Mouse (Mus musculus) retina, postnatal 1 day (tissue): ENCODE results near the gene Slc22a4.
"Not testable (repeated sequence)": the region's sequence is repeated elsewhere in the genome, so short reads cannot be mapped to it uniquely, and the experiment has no call there.

Source experiments
- DNase-seq: peaks from one replicate; pipeline ENCODE4 v3.0.0-alpha.2; 2012

The Slc22a4 gene

DNA sequence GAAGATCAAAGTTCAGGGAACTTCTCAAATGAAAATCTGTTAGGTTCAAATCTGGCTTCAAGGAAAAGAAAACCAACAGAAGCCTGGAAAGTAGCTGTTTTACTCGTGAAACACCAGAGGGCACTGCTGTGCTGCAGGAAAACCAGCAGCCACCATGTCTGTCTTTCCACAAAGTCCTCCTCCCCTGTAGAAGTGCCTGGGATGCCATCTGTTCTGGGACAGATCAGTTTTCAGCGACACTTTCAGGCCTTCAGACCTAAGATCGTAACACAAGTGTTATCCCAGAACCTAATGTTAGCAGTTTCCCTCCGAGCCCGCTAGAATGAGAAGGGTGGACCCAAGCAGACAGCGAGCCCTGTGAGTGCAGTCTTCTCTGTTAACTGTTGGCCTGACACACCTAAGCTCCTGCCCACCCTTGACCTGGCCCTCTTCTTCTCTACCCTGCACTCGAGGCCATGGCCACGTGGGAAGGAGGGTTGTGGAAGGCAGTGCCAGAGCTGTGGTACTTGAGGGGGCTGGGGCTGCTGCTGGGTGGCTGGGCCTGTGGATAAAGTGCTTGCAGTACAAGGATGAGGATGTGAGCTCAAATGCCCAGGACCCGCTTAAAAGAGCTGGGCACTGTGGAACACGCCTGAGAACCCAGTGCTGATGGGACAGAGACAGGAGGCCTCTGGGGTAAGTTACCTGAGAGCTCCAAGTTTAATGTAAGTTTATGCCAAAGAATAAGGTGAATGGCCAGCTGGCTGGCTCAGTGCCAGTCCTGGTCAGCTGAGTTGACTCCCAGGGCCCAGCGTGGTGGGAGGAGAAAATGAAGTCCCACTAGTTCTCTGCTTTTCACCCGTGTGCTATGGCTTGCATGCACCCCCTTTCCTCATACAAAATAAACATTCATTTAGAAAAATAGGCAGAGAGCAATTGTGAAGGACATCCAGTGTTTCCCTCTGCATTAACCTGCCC, 24.9 kb downstream of the Slc22a4 start:
- peak; percentile 85 for DNase-seq

DNA sequence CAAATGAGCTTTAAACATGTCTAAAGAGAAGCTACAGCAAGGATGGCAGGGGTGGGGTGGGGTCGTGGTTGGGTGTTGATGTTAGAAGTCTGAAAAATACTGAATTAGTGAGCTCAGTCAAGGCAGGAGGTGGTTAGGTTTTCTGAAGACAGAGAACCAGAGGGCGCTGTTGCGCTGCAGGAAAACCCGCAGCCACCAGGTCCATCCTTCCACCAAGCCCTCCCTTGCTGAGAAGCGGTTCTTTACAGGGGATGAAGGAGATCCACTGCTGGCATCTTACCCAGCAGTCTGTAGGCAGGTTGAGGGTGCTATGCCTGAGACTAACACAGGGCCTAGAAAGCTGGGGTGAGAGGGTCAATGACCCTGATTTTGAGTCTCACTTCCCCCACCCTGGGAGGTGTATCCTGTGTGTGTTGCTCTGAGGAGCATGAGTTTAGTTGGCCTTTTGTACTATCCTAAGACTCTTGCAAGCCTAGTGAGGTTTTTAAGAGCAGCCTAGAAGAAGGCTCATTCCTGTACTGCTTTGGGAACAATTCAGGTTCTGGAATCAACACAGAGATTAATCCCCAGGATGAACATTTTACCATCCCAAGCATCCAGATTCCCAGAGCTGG, 25.6 kb downstream of the Slc22a4 start:
- peak; percentile 66 for DNase-seq

DNA sequence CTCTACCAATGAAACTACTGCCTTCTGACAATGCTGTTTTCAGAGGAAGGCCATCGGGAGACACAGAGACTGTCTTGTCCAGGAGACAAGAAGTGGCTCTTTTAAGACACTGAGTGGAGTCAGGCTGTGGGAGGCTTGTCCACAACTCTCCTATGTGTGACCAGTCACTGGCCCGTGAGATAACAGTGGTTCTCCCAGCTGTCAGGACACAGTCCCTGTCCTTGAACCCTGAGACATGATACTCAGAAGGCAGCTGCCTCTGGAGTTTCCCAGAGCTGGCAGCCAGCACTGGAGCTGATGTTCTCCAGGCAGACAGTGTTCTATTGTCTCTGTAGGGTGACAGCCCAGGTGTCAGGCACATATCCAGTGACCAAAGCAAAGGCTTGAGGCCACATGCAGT, 30.2 kb downstream of the Slc22a4 start:
- DNase-seq, result no peak

DNA sequence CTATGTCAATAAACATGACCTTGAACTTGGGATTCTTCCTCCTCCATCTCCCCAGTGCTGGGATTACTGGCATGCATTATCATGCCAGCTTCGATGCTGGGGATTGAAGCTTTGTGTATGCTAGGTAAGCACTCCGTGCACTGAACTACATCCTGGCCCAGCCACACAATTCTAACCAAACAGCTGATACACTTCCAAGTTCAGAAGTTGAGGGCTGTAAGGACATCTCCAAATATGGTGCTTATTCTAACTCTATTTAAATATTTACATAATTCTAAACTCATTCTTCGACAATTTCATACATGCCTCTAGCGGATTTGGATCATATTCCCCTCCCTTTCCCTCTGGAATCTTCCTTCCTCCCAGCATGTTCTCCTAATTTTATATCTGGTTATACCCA, 35.6 kb downstream of the Slc22a4 start:
- DNase-seq, result no peak

DNA sequence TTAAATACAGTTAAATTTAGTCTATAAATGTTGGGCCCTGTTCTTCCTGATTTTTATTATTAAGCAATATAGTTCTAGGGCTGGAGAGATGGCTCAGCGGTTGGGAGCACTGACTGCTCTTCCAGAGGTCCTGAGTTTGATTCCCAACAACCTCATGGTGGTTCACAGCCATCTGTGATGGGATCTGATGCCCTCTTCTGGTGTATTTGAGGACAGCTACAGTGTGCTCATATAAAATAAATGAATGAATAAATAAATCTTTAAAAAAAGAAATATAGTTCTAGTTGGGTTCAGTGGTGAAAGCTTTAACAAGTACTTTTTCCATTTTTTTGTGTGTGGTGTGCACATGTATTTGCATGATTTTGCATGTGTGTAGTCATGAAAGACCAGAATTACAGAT, 38.7 kb downstream of the Slc22a4 start:
- no peak for DNase-seq

DNA sequence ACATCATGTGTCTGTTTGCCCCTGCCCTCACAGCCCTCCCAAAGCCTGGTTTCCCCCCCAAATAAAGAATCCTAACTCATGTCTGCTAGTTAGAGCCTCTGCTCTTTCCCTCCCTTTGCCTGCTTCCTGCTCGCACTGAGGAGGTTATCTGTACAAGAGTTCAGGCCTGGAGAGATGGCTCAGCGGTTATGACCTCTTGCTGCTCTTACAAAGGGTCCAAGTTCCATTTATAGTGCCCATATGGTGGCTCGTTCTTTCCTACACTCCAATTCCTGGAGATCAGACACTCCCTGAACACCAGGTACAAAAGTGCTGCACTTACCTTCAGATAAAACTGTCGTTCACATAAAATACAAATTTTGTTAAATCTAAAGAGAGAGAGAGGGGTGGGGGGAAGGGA, 39.8 kb downstream of the Slc22a4 start:
- DNase-seq, result no peak

DNA sequence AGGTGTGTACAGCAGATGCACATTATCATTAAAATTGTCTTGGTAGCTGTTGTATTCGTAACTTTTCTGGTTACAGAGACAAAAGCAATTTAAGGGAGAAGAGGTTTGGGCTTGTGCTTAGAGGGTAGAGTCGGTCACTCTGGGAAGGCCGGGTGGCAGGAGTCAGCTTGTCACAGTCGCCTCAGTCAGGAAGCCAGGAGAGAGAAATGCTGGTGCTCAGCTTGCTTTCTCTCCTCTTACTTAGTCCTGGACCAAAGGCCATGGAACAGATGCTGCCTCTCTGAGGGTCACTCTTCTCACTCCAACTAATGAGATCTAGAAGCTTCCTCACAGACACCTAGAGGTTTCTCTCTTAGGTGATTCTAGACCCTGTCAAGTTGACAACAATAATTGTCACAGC, 46.5 kb downstream of the Slc22a4 start:
- DNase-seq, result no peak

DNA sequence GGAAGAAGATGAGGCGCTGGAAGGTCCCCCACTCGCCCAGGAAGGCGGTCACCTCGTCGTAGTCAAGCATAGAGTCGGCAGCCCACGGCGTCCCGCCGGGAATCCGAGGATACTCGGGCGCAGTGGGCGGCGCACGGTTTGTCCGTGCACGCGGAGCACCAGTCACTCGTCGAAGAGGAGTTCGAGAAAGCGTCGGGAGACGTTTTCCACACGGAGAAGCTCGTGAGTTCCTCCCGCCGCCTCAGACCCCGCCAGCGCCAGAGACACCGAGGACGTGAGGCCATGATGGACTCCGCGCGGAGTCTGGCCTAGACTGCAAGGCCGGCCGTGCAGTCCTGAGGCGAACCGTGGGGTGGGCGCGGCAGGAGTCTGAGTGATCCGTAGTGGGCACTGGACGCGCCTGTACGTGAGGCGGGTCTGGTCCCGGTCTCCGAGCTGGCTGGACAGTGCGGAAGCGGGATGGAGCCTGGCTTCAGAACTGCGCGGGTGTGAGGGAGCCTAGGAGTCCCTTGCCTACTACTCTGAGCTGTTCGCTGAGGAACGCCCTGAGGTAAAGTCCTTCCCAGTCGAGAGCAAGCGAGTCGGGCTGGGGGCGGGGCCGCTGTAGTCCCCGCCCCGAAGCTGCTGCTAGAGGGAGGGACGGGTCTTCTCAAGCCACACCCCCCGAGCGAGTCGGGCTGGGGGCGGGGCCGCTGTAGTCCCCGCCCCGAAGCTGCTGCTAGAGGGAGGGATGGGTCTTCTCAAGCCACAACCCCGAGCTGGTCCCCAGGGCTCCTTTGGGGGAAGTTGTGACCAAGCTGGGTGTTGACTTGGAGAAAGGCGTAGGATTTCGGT, 47.9 kb downstream of the Slc22a4 start, which contains the start of gene Slc22a21:
Gene Slc22a21 (minus strand): TSS at position 545 of the 834 bp plus-strand sequence.
- peak; percentile 88 for DNase-seq

DNA sequence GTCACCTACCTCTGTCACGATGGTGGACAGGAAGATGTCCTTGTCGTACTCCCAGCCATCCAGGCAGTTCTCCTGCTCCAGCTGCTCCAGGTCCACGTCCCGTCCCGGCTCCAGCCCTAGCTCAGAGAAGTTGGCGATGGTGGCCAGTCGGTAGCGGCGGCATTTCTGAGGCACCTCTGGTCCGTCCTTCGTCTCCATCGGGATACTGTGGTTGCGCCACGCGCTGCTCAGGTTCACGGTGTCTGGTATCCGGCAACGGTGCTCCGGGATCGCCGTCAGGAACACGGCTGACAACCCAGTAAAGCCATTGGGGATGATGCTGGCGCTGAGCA, 48.5 kb downstream of the Slc22a4 start:
- DNase-seq, result peak; percentile 20

DNA sequence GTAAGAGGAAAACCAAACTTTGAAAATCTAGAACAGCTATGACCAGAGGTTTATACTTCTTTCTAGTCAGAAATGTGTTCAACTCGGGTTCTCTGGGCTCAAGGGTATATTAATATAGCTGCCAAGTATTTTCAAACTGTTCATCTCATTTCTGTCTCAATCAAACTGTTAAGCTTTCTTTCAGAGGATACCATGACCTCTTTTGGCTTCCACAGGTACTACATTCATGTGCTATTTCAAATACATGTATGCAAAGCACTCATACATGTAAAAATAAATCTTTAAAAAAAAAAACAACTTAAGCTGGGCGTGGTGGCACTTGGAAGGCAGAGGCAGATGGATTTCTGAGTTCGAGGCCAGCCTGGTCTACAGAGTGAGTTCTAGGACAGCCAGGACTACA, 50.2 kb downstream of the Slc22a4 start:
- no peak for DNase-seq

DNA sequence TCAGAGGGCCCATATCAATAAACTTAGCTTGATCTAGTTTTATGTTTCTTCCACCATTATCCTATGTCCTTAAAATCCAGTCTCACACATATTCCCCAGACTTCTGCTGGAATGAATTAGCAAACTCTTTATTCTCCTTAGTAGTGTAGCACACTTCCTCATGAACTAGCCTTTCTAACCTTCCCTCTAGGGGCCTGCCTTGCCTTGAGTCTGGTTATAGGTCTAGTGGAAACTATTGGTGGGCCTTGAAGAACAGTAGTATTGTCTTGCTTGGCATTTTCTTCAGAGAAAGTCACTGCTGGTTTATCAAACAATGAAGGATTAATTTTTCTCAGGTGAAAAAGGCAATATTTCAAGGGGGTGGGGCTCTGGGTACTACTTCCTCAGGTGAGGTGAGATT, 52.3 kb downstream of the Slc22a4 start:
- DNase-seq, result no peak

DNA sequence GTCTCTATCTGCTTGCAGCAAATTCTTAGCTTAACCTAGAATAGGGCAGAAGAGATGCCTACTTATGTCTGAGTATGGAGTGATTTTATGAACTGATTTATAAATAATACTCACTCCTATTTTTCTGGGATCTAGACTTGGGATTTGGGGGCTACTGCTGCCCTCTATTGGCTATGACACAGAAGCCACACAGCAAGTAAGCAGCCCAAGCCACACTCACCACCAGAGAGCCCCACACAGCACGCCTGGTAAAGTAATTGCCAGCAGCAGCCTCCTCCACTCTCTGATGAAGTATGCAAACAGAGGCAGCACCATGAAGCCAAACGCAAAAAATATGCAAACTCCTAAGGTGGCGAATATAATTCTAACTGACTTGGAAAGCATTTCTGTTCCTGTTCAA, 68.9 kb downstream of the Slc22a4 start:
- DNase-seq, result peak; percentile 8

DNA sequence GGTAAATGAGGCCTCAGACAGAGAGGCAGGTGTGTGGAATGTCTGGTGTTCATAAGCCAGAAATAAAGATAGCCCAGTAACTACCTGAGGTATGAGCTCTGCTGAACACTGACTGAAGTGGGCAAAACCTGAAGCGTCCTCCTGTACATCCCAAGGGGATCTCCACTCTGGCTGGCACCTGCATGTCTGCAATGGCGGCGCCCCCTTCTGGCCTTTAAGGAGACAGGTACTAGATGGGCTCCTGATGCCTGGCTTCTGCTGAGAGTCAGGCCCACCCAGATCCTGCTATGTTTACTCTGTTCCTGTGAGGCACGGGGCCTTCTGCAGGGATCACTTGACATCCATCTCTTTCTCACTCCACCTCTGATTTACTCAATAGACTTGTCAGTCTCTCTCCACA, 69.7 kb downstream of the Slc22a4 start:
- DNase-seq, result not testable (repeated sequence)

DNA sequence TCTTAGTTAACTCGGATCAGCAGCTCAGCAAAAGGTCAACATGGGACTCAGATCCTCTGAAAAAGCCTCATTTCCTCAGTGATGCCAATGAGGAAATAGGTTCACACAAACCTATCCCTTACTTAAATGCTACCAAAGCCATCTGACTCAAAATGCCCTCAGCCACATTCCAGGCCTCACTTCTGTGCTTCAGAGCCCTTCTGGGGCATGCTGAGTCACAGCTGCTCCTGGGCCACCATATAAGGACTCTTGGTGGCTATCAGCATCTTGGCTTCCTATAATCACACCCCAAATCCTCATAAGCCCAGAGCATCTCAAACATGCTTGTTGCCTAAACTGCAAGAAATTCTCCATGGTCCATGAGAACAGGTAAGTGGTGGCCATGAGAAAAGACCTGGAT, 71.3 kb downstream of the Slc22a4 start:
- no peak for DNase-seq

DNA sequence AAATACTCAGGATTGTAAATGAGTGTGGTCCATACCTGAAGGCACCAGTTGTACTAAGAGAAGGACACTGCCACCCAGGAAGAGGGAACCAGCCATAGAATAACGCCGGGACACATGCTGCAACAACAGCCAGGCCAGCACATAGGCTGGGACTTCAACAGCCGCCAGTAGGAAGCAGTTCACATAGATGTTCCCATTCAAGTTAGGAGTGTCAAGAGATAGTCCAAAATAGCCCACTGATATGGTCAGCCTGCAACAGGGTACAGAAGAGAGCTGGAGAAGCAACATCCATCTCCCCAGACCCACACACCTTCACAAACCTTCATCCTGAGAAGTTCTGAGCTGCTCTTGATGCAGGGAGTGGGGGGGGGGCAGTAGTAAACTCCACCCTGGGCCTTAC, 73.2 kb downstream of the Slc22a4 start:
- DNase-seq, result no peak

DNA sequence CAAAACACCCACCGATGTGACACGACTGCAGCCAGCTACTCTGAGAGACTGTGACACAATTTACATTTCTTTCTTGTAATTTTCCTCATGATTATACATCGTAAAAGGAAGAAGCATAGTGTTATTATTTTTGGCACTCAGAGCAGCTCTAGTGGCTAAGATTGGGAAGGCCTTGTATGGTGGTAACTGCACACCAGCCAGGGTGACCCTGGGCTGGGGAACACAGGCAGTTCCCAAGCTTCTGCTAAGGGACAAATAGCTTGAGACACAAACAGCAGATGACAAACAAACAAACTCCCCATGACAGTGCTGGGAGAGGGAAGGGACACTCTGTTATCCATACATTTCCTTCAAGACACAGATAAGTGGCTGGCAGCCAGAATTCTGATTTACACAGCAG, 77.8 kb downstream of the Slc22a4 start:
- DNase-seq, result not testable (repeated sequence)
